Mouse (Mus musculus): ENCODE measurements around the gene Cript. TPM values are rescaled to one million over a fixed set of nuclear protein-coding genes. Genes with fewer than 3 reads are reported as not detected.

Cript gene
- 10 to 100 TPM; 38.8 to 46.8 TPM for total RNA-seq (2021)

DNA sequence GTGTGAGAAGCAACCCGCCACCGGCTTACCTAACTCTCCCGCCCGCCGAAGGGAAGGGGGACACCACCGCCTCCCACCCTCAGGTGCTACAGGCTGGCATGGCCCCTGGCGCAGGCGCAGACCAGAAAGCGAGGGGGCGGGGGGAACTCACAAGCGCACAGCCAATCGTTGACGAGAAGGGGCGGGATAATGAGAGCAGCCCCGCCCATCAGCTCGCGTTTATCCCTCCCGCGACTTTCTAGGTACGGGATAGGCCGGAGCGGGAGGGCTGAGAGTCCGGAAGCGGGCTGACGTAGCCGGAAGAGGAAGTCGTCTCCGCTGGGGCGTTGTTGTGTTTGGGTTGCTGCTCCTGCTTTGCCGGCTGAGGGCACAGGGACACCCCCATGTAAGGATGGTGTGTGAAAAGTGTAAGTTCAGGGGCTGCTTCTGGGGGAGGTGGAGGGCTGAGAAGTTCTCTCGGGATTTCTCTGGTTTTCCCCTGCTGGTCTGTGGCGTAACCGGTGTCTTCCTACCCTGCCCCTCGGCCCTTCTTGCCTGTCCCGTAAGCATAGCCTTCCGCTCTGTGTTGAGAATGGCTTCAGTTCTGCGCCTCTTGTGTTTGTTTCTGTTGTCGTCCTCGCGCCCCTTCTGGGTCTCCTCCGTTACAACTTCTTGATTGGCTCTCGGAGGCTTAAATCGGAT is at the start of gene Cript, which contains the start of gene Pigf:
Gene Cript (plus strand): TSS at position 282 of the 681 bp plus-strand sequence.
Gene Pigf (minus strand): TSS at position 138 of the 681 bp plus-strand sequence.
- DNase-seq (ENCODE audit: low spot score): peak; percentile 94
- intact Hi-C loops (cut with DNase I): loop anchor here (10.0 kb wide), 1 partner anchor 871 kb away; no protein-coding TSS in a partner anchor

GRCm38 (mm10) chr17:86976387-86976786 is 49.0 kb upstream of the Cript start:
- intact Hi-C loops (cut with DNase I): no loop called here
- DNase-seq (ENCODE audit: low spot score): no peak

DNA sequence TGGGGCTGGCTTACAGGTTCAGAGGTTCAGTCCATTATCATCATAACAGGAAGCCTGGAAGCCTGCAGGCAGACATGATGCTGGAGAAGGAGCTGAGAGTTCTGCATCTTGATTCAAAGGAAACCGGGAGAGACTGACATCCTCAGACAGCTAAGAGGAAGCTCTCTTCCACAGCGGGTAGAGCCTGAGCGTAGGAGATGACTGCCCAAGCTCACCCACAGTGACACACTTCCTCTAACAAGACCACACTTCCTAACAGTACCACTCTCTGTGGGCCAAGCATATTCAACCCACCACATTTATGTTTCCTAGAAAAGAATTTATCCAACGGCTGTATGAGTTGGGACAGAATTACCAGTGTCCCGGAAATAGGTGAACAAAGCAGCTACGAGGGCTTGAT is 46.9 kb upstream of the Cript start:
- DNase-seq (ENCODE audit: low spot score): no peak
- intact Hi-C loops (cut with DNase I): no loop called here

GRCm38 (mm10) chr17:86981205-86981604 is 44.1 kb upstream of the Cript start:
- no peak for DNase-seq (ENCODE audit: low spot score)
- intact Hi-C loops (cut with DNase I): loop anchor here (5.0 kb wide), 1 partner anchor 599 kb away; no protein-coding TSS in a partner anchor

GRCm38 (mm10) chr17:86981701-86982100 is 43.6 kb upstream of the Cript start:
- intact Hi-C loops (cut with DNase I): loop anchor here (5.0 kb wide), 1 partner anchor 599 kb away; no protein-coding TSS in a partner anchor
- DNase-seq (ENCODE audit: low spot score): no peak

GRCm38 (mm10) chr17:86982497-86982896 is 42.9 kb upstream of the Cript start:
- no peak for DNase-seq (ENCODE audit: low spot score)
- intact Hi-C loops (cut with DNase I): loop anchor here (5.0 kb wide), 1 partner anchor 600 kb away; no protein-coding TSS in a partner anchor

GRCm38 (mm10) chr17:86986449-86987138 is 38.8 kb upstream of the Cript start:
- DNase-seq (ENCODE audit: low spot score): no peak
- intact Hi-C loops (cut with DNase I): no loop called here

GRCm38 (mm10) chr17:86988161-86988560 is 37.2 kb upstream of the Cript start:
- DNase-seq (ENCODE audit: low spot score): no peak
- intact Hi-C loops (cut with DNase I): no loop called here

DNA sequence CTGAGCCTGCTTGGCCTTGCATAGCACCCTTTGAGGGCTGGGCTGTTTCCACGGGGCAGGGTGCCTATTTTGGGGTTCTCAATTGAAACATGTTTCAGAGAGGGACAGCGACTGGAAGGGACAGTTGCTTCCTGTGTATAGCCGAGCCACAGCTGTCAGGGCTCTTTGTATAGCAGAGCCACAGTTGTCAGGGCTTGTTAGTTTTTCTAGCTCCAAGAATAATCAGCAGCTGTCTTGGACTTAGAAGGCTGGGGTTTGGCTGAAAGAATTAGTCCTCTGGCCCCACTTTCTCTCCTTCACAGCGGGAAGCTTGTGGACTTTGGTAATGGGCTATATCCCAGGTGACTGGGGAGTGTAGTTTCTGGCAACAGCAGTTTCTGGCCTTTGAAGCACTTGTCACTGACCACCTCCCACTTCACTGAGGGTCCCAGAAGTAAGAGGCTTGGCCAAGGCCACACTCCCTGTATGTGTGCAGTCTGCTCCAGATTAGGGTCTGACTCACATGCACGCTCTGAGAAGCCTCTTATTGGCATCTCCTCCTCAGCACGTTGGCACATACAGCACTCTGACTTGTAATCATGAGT is 36.7 kb upstream of the Cript start:
- intact Hi-C loops (cut with DNase I): no loop called here
- DNase-seq (ENCODE audit: low spot score): no peak

DNA sequence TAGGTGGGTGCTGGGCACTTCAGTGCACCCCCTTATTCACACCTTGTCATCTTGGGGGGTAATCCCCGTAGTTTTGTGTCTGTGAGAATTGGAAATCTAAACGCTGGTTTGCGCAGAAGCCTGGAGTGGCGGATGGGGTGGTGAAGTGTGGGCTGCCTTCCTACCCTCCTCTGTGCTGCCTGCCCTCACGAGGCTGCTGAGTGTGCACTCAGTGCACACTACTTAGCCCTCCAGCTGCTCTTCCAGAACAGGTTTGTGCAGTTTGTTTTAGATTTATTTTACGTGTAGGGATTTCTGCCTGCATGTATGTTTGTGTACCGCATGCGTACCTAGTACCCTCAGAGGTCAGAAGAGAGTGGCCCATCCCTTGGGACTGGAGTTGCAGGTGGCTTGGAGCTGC is 34.0 kb upstream of the Cript start:
- intact Hi-C loops (cut with DNase I): no loop called here
- no peak for DNase-seq (ENCODE audit: low spot score)

GRCm38 (mm10) chr17:86997323-86997722 is 28.0 kb upstream of the Cript start:
- no peak for DNase-seq (ENCODE audit: low spot score)
- intact Hi-C loops (cut with DNase I): no loop called here

GRCm38 (mm10) chr17:87008950-87009349 is 16.4 kb upstream of the Cript start:
- no peak for DNase-seq (ENCODE audit: low spot score)
- intact Hi-C loops (cut with DNase I): loop anchor here (5.0 kb wide), 1 partner anchor 92 kb away; the partner anchor contains the start of gene Tmem247

DNA sequence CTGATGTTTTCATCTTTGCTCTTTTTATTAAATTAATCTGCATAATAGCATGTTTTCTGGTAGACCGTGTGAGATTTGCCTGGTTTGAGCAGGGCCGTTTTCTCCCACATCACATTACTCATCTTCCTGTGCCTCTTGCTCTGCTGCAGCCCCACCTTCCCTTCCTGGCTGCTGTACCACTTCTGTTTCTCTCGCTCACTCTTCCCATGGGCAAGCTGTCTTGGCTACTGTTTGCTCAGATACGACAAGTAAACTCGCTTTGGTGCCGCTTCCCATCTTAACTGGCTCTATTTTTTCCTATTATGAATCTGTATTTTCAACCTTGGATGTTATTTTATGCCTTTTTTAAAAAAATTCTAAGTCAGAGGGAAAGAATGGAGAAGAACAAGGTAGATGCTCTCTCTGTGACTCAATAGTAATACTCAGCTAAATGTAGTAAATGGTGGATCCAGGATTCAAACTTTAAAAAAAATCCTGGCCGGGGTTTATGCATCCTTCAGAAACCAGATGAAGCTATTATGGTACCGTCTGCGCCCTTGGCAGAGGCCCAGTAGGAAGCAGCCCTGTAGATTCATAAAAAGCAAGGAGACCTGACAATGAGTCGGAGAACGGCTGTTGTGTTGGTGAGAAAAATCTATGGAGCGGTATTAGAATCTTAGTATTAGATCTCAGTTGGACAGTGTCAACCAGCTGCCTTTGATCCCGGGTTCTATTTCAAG is 13.9 kb upstream of the Cript start:
- intact Hi-C loops (cut with DNase I): no loop called here
- no peak for DNase-seq (ENCODE audit: low spot score)

DNA sequence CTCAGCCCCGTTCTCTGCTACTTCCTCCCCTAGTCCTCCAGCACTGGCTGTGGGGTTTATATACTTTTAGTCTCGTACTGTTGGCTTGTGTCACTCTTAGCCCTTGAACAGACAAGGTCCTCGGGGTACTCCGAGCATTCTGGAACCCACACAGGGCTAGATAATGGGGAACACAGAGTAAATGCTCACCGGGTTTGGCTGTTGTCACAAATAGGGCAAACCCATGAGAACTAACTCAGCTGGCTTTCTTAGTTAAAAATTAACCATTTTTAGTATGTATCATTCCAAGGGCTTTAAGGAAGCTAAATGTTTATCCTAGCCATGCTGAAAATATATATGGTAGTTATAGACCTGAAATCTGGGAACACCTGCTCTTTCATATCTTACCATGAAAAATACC is 5.7 kb upstream of the Cript start:
- intact Hi-C loops (cut with DNase I): loop anchor here (5.0 to 10.0 kb wide), 2 partner anchors 52 to 865 kb away; no protein-coding TSS in a partner anchor
- no peak for DNase-seq (ENCODE audit: low spot score)

DNA sequence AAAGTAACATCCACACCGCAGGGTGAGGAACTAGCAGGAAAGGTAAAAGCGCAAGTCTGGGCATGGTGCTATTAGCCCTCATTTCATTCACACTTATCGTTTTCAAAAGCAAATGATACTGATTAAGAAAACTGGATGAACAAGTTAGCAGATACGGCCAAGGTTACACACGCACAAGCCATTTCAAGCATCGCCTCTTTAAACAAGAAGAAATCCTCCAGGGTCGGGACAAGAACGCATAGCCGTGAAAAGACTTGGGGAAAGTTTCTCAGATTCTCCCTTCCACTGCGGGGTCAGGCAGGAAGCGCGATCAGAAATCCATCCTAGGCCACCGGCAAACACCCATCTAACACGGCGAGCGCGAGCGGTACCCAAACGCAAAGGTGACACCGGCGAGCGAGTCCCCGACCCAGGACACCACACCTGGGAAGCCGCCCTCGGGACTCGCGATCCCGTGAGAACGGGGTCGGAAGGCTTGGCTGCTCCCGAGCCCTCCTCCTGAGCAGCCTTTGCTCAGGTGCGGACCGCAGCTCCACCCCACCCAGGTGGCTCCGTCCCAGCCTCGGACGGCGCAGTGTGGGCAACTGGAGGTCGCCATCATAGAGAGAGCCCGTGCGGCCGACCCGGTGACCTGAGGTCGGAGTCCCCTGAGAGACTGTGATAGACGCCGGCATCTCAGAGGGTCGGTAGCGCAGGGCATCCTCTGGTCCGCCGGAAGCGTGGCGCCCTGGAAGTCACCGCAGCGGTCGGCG is 683 bp upstream of the Cript start:
- intact Hi-C loops (cut with DNase I): loop anchor here (5.0 to 10.0 kb wide), 2 partner anchors 57 to 870 kb away; no protein-coding TSS in a partner anchor
- no peak for DNase-seq (ENCODE audit: low spot score)

GRCm38 (mm10) chr17:87036141-87037073 is 11.1 kb downstream of the Cript start:
- DNase-seq (ENCODE audit: low spot score): no peak
- intact Hi-C loops (cut with DNase I): loop anchor here (1.0 to 5.0 kb wide), 2 partner anchors 213 to 536 kb away; no protein-coding TSS in a partner anchor

- intact Hi-C loops (cut with DNase I): loop anchor here (5.0 kb wide), 1 partner anchor 534 kb away; no protein-coding TSS in a partner anchor
- no peak for DNase-seq (ENCODE audit: low spot score)
Measured at GRCm38 (mm10) chr17:87038496-87038895, 13.1 kb downstream of the Cript start.

- no peak for DNase-seq (ENCODE audit: low spot score)
- intact Hi-C loops (cut with DNase I): loop anchor here (5.0 to 10.0 kb wide), 2 partner anchors 66 to 557 kb away; partner anchors contain the start of gene Socs5
Measured at GRCm38 (mm10) chr17:87041739-87042138, 16.4 kb downstream of the Cript start.
